Mouse (Mus musculus): Measurements from ENCODE around the gene Ddc. TPM values are rescaled to one million over a fixed set of nuclear protein-coding genes. Genes with fewer than 3 reads are reported as not detected.
A peak's percentile ranks its signal among the peaks of the same experiment; 100 is the strongest.

Gene Ddc
- polyA plus RNA-seq, 1 experiment from 2014 or later, result 9.3 TPM

DNA sequence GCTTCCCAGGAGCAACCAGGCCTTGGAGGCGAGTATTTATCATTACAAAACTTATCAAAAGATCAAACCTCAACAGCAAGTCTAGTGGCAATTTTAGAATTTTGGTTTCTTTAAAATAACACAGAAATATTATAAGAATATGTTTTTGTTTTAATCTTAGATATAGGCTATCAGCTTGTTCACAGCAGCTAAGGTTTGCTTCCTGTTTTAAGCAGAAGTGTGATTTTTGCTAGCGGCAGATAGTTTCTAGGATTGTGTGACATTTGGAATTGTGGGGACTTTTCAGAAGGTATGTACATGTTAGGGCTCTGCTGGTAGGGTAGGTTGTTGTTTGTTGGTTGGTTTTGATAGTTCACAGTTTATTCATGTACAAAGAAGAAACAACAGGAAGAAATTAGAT lies 2.5 kb downstream of the Ddc start:
- Histone ChIP-seq H3K4me2 (no peak overlapping the region), H3K27me3 (no peaks in the 10 kb centered on the region), H3K4me3 (no peak overlapping the region), H3K27ac (replicated peaks) (no peak overlapping the region), H3K9me3 (no peaks in the 10 kb centered on the region), H3K36me3 (no peaks in the 10 kb centered on the region), H3K4me1 (replicated peaks) (no peaks in the 10 kb centered on the region), H3K9ac (no peak overlapping the region)
- ATAC-seq (ENCODE audit: low FRiP score, low read depth), result no peak
- WGBS, result 93% methylated on average over 2 of the region's 2 CpGs

- Histone ChIP-seq H3K36me3 (no peaks in the 10 kb centered on the region), H3K9me3 (no peaks in the 10 kb centered on the region), H3K4me2 (no peak overlapping the region), H3K4me1 (replicated peaks) (0 out of 2 replicates have a peak, but pooled peaks cover 4% of the 10 kb centered on the region), H3K27me3 (no peaks in the 10 kb centered on the region), H3K9ac (no peak overlapping the region), H3K4me3 (no peak overlapping the region), H3K27ac (replicated peaks) (no peak overlapping the region)
- no peak for ATAC-seq (ENCODE audit: low FRiP score, low read depth)
- 79% methylated on average over 1 of the region's 1 CpGs for WGBS
These were observed 4.2 kb downstream of the Ddc start for GRCm38 (mm10) chr11:11893769-11894168.

- Histone ChIP-seq H3K27me3 (no peaks in the 10 kb centered on the region), H3K36me3 (no peaks in the 10 kb centered on the region), H3K27ac (replicated peaks) (no peak overlapping the region), H3K4me2 (no peak overlapping the region), H3K9ac (no peak overlapping the region), H3K4me3 (no peak overlapping the region), H3K9me3 (no peaks in the 10 kb centered on the region), H3K4me1 (replicated peaks) (0 out of 2 replicates have a peak, but pooled peaks cover 4% of the 10 kb centered on the region)
- 55% methylated on average over 10 of the region's 10 CpGs for WGBS
- ATAC-seq (ENCODE audit: low FRiP score, low read depth), result no peak
These were observed 4.8 kb downstream of the Ddc start for GRCm38 (mm10) chr11:11892993-11893602.

DNA sequence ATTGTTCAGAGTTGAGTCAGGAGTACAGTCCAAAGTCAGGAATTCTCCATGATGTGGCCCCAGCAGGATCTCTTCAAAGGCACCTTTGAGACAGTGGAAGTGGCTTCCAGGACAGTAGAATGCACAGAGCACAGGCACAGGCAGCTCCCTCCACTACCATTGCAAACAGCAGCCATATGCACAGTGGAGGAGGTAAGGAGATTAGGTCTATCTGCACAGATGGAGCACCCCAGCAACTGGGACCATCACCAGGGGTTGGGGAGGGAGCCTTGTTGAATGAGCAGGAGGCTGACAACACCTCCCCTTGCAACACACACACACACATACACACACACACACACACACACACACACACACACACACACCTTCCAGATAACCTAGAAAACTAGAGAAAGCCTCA lies 6.1 kb downstream of the Ddc start:
- H3K9me3 ChIP-seq, result no peaks in the 10 kb centered on the region
- no peak overlapping the region for H3K9ac ChIP-seq
- H3K36me3 ChIP-seq, result no peaks in the 10 kb centered on the region
- no peaks in the 10 kb centered on the region for H3K27me3 ChIP-seq
- H3K4me1 ChIP-seq (replicated peaks), result 0 out of 2 replicates have a peak, but pooled peaks cover 4% of the 10 kb centered on the region
- no peak overlapping the region for H3K4me2 ChIP-seq
- no peak overlapping the region for H3K4me3 ChIP-seq
- ATAC-seq (ENCODE audit: low FRiP score, low read depth), result no peak
- no peak overlapping the region for H3K27ac ChIP-seq (replicated peaks)

DNA sequence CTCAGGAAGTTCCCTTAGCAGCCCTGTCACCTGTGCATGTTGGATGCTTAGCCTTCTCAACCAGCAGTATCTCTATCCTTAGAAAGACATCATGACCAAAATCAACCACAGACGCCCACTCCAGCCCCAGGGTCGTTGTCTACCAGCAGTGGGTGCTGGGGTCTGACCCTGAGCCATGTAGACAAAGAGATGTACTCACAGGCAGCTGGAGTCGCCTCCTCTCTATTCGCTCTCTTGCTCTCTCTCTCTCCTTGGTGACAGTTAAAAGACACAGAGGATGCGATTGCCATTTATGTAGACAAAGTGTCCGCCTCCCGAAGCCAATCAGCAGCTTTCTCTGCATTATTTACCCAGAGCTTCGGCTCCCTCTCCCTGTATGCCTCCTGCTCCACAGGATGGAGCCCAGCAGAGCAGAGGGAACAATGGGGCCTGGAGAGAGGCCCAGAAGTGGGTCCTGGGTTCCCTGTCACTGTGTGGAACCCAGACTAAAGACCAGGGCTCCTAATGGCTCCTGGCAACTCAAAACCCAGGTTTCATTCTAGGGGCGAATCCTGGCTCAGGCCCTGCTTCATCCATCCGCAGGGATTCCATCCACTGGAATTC lies 7.7 kb downstream of the Ddc start:
- H3K27ac ChIP-seq (replicated peaks), result no peak overlapping the region
- ATAC-seq (ENCODE audit: low FRiP score, low read depth), result peak; percentile 43; the same call in 1 of the 2 replicates
- H3K4me3 ChIP-seq, result no peak overlapping the region
- 0 out of 2 replicates have a peak, but pooled peaks cover 4% of the 10 kb centered on the region for H3K4me1 ChIP-seq (replicated peaks)
- H3K4me2 ChIP-seq, result no peak overlapping the region
- no peak overlapping the region for H3K9ac ChIP-seq
- H3K9me3 ChIP-seq, result no peaks in the 10 kb centered on the region
- WGBS, result 33% methylated on average over 10 of the region's 10 CpGs
- no peaks in the 10 kb centered on the region for H3K27me3 ChIP-seq
- H3K36me3 ChIP-seq, result no peaks in the 10 kb centered on the region

DNA sequence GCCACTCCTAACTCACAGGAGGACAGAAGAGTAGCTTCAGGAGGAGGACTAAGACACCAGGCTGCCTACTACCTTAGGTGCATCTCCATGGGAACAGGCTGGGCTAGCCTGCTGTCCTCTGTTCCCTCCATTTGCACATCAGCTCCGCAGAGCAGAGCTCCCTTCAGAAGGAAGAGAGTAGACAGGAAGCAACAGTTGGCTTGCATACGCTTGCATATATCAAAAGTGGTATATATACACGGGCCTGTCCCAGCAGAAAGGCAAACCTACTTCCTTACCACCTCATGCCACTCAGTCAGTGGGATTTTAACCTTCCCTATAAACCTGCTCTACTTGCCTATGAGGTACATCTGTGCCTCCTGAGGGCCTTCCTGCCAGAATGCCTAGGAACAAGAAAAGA lies 9.2 kb downstream of the Ddc start:
- WGBS, result 81% methylated on average over 3 of the region's 3 CpGs
- H3K9ac ChIP-seq, result no peak overlapping the region

DNA sequence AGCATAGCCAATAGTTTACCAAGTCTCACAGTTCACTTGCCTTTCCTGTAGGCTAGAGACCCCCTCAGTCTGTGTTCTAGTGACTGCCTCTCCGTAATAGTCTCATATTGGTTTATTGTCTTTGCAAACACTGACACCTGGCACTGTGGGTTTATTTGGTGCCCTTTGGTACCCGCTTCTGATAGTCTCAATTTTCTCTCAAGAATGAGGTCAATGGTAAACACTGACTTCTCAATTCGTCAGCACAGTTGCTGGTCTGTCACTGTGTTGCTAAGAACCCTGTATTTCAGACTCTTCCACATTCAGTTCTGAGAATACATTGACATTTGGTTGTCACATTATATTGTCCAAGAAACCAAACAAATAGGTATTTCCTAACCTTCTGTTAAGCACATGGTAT lies 9.9 kb downstream of the Ddc start:
- Histone ChIP-seq H3K9ac (no peak overlapping the region), H3K4me1 (replicated peaks) (peaks cover 10% of the 10 kb centered on the region; the same call in 1 of the 2 replicates), H3K9me3 (no peaks in the 10 kb centered on the region), H3K4me2 (no peak overlapping the region), H3K4me3 (no peak overlapping the region), H3K27ac (replicated peaks) (no peak overlapping the region), H3K36me3 (no peaks in the 10 kb centered on the region), H3K27me3 (no peaks in the 10 kb centered on the region)
- WGBS, result 83% methylated on average over 3 of the region's 3 CpGs
- ATAC-seq (ENCODE audit: low FRiP score, low read depth), result no peak

More for the DNA sequence above, 9.2 kb downstream of the Ddc start:
- Histone ChIP-seq H3K4me1 (replicated peaks) (peaks cover 10% of the 10 kb centered on the region; the same call in 1 of the 2 replicates), H3K9me3 (no peaks in the 10 kb centered on the region), H3K27me3 (no peaks in the 10 kb centered on the region), H3K36me3 (no peaks in the 10 kb centered on the region), H3K4me2 (no peak overlapping the region), H3K4me3 (no peak overlapping the region), H3K27ac (replicated peaks) (no peak overlapping the region)
- ATAC-seq (ENCODE audit: low FRiP score, low read depth), result no peak

DNA sequence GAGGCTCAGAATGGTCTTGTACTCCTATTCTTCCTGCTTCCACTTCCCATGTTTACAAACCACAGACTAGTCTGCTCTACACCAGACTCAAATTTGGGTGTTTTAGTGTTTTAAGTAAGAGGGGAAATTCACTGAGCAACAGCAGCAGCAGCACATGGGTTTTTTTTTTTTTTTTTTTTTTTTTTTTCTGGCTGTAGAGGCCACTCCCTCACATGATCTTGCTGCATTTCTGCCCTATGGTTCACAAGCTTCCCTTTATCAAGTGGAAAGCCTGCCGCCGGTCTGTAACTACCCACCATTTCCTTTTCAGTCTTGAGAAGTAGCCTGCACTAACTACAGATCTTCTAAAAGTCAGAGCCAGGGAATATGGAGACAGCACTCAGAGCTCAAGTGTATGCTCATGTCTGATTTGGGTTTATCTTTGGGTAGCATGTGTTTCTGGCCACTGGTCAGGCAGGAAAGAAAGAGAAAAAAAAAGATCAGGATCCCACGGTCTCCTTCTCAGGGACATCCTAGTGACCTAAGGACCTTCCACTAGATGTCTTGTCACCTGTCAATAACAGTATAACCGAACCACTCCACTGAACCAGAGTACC lies 11.4 kb downstream of the Ddc start:
- H3K9me3 ChIP-seq, result no peaks in the 10 kb centered on the region
- H3K4me3 ChIP-seq, result no peak overlapping the region
- H3K9ac ChIP-seq, result no peak overlapping the region
- no peaks in the 10 kb centered on the region for H3K36me3 ChIP-seq
- ATAC-seq (ENCODE audit: low FRiP score, low read depth), result no peak
- no peak overlapping the region for H3K27ac ChIP-seq (replicated peaks)
- WGBS, result 49% methylated on average over 4 of the region's 4 CpGs
- H3K27me3 ChIP-seq, result no peaks in the 10 kb centered on the region
- no peak overlapping the region for H3K4me2 ChIP-seq
- peaks cover 10% of the 10 kb centered on the region; the same call in 1 of the 2 replicates for H3K4me1 ChIP-seq (replicated peaks)

GRCm38 (mm10) chr11:11885921-11886320 lies 12.0 kb downstream of the Ddc start:
- no peak for ATAC-seq (ENCODE audit: low FRiP score, low read depth)
- 14% methylated on average over 3 of the region's 3 CpGs for WGBS

GRCm38 (mm10) chr11:11885246-11885643 lies 12.7 kb downstream of the Ddc start:
- peaks cover 8% of the 10 kb centered on the region; the same call in 1 of the 2 replicates for H3K4me1 ChIP-seq (replicated peaks)
- H3K4me2 ChIP-seq, result no peak overlapping the region
- no peak overlapping the region for H3K4me3 ChIP-seq
- no peak overlapping the region for H3K9ac ChIP-seq
- no peak overlapping the region for H3K27ac ChIP-seq (replicated peaks)
- no peaks in the 10 kb centered on the region for H3K9me3 ChIP-seq
- no peaks in the 10 kb centered on the region for H3K36me3 ChIP-seq
- ATAC-seq (ENCODE audit: low FRiP score, low read depth), result no peak
- 62% methylated on average over 4 of the region's 4 CpGs for whole genome bisulfite sequencing
- no peaks in the 10 kb centered on the region for H3K27me3 ChIP-seq

More at GRCm38 (mm10) chr11:11885921-11886320, 12.0 kb downstream of the Ddc start:
- H3K9me3 ChIP-seq, result no peaks in the 10 kb centered on the region
- H3K27me3 ChIP-seq, result no peaks in the 10 kb centered on the region
- no peaks in the 10 kb centered on the region for H3K36me3 ChIP-seq
- no peak overlapping the region for H3K4me3 ChIP-seq
- no peak overlapping the region for H3K4me2 ChIP-seq
- H3K27ac ChIP-seq (replicated peaks), result no peak overlapping the region
- peaks cover 10% of the 10 kb centered on the region; the same call in 1 of the 2 replicates for H3K4me1 ChIP-seq (replicated peaks)
- H3K9ac ChIP-seq, result no peak overlapping the region

- no peaks in the 10 kb centered on the region for H3K36me3 ChIP-seq
- no peak overlapping the region for H3K4me3 ChIP-seq
- H3K27ac ChIP-seq (replicated peaks), result peak overlapping the region; percentile 32; the same call in 1 of the 2 replicates
- ATAC-seq (ENCODE audit: low FRiP score, low read depth), result 0 out of 2 replicates have a peak, but pooled peaks have one; percentile 15
- 27% methylated on average over 11 of the region's 11 CpGs for WGBS
- H3K9me3 ChIP-seq, result no peaks in the 10 kb centered on the region
- no peak overlapping the region for H3K4me2 ChIP-seq
- H3K27me3 ChIP-seq, result no peaks in the 10 kb centered on the region
- H3K4me1 ChIP-seq (replicated peaks), result peaks cover 5% of the 10 kb centered on the region; the same call in 1 of the 2 replicates
- no peak overlapping the region for H3K9ac ChIP-seq
These were observed 13.3 kb downstream of the Ddc start for GRCm38 (mm10) chr11:11884533-11885245.

GRCm38 (mm10) chr11:11881783-11882155 lies 16.2 kb downstream of the Ddc start:
- no peaks in the 10 kb centered on the region for H3K36me3 ChIP-seq
- H3K4me3 ChIP-seq, result no peak overlapping the region
- no peaks in the 10 kb centered on the region for H3K9me3 ChIP-seq
- 10% methylated on average over 1 of the region's 1 CpGs for WGBS
- H3K9ac ChIP-seq, result no peak overlapping the region
- H3K27me3 ChIP-seq, result no peaks in the 10 kb centered on the region
- no peak overlapping the region for H3K4me2 ChIP-seq
- H3K4me1 ChIP-seq (replicated peaks), result peaks cover 12% of the 10 kb centered on the region; the same call in 1 of the 2 replicates
- no peak overlapping the region for H3K27ac ChIP-seq (replicated peaks)
- no peak for ATAC-seq (ENCODE audit: low FRiP score, low read depth)

Measured in hindbrain, embryonic 15.5 days (tissue).